Mouse (Mus musculus) gastrocnemius, adult 2 months (tissue): ENCODE data around the gene Elmod3. TPM values are rescaled to one million over a fixed set of nuclear protein-coding genes. Genes with fewer than 3 reads are reported as not detected.

Source experiments
- DNase-seq: peaks from one replicate; pipeline ENCODE4 v3.0.0; 2022
- H3K27ac ChIP-seq: fragments of 200-600 bp; 2 replicates; pipeline ENCODE4 v1.8.1; 2022; ENCODE audit warnings: mild to moderate bottlenecking
- H3K4me3 ChIP-seq: fragments of 200-600 bp; 2 replicates; pipeline ENCODE4 v1.8.1; 2022; ENCODE audit warnings: mild to moderate bottlenecking, moderate library complexity
- CTCF ChIP-seq: fragments of 200-600 bp; IDR thresholded peaks from 2 replicates; pipeline ENCODE4 v1.8.1; 2022; ENCODE audit warnings: antibody characterized with exemption, mild to moderate bottlenecking, moderate library complexity
- intact Hi-C: fragments of 180-260 bp; cut with DNase I; formaldehyde crosslinking; loops from one replicate; pipeline ENCODE4 v1.15.1; 2025
- total RNA-seq, 2 experiments: library from RNA; stranded (reverse); gene quantifications; 2 replicates each; pipeline ENCODE4 v1.2.3; 2021

Gene Elmod3
- total RNA-seq, 2 experiments from 2014 or later, result 7.7 to 9.8 TPM

GRCm38 (mm10) chr6:72604066-72604465, 5.9 kb upstream of the Elmod3 start:
- no peak overlapping the region for H3K27ac ChIP-seq
- intact Hi-C loops, result no loop called here
- no peak for TF ChIP-seq CTCF

GRCm38 (mm10) chr6:72601732-72602131, 3.5 kb upstream of the Elmod3 start:
- intact Hi-C loops, result no loop called here
- peak; percentile 93 for TF ChIP-seq CTCF
- Histone ChIP-seq H3K27ac (peak overlapping the region; percentile 24; the same call in 1 of the 2 replicates), H3K4me3 (no peak overlapping the region)
- DNase-seq, result peak; percentile 81

More at GRCm38 (mm10) chr6:72604066-72604465, 5.9 kb upstream of the Elmod3 start:
- no peak for DNase-seq
- no peak overlapping the region for H3K4me3 ChIP-seq

- DNase-seq, result no peak
- Histone ChIP-seq H3K4me3 (no peak overlapping the region), H3K27ac (no peak overlapping the region)
- no peak for TF ChIP-seq CTCF
- intact Hi-C loops, result no loop called here
Observed at GRCm38 (mm10) chr6:72600771-72601170, 2.6 kb upstream of the Elmod3 start.

- peak overlapping the region; percentile 75 for H3K4me3 ChIP-seq
- no peak for TF ChIP-seq CTCF
- no peak for DNase-seq
- intact Hi-C loops, result no loop called here
- H3K27ac ChIP-seq, result peak overlapping the region; percentile 91; the same call in 1 of the 2 replicates
Observed at GRCm38 (mm10) chr6:72600216-72600615, 2.0 kb upstream of the Elmod3 start.

GRCm38 (mm10) chr6:72598791-72599557, 761 bp upstream of the Elmod3 start:
- H3K4me3 ChIP-seq, result peak overlapping the region; percentile 75
- intact Hi-C loops, result no loop called here
- TF ChIP-seq CTCF, result no peak
- peak overlapping the region; percentile 91 for H3K27ac ChIP-seq
- peak; percentile 67 for DNase-seq

- peak overlapping the region; percentile 91 for H3K27ac ChIP-seq
- intact Hi-C loops, result no loop called here
- DNase-seq, result peak; percentile 40
- H3K4me3 ChIP-seq, result peak overlapping the region; percentile 75
- no peak for TF ChIP-seq CTCF
Observed at GRCm38 (mm10) chr6:72597083-72597874, 934 bp downstream of the Elmod3 start.

- no peak for TF ChIP-seq CTCF
- Histone ChIP-seq H3K4me3 (no peak overlapping the region), H3K27ac (peak overlapping the region; percentile 66)
- peak; percentile 16 for DNase-seq
- intact Hi-C loops, result no loop called here
Observed at GRCm38 (mm10) chr6:72593914-72594313, 4.3 kb downstream of the Elmod3 start.

- peak; percentile 70 for DNase-seq
- Histone ChIP-seq H3K4me3 (no peak overlapping the region), H3K27ac (peak overlapping the region; percentile 66)
- intact Hi-C loops, result no loop called here
- no peak for TF ChIP-seq CTCF
Observed at GRCm38 (mm10) chr6:72593011-72593803, 5.0 kb downstream of the Elmod3 start.

- DNase-seq, result no peak
- TF ChIP-seq CTCF, result no peak
- intact Hi-C loops, result no loop called here
Observed at GRCm38 (mm10) chr6:72590111-72590510, 8.1 kb downstream of the Elmod3 start.

GRCm38 (mm10) chr6:72588307-72588706, 9.9 kb downstream of the Elmod3 start:
- TF ChIP-seq CTCF, result no peak
- no peak for DNase-seq
- intact Hi-C loops, result no loop called here
- Histone ChIP-seq H3K4me3 (no peak overlapping the region), H3K27ac (no peak overlapping the region)

More at GRCm38 (mm10) chr6:72590111-72590510, 8.1 kb downstream of the Elmod3 start:
- no peak overlapping the region for H3K4me3 ChIP-seq
- H3K27ac ChIP-seq, result no peak overlapping the region

- no peak overlapping the region for H3K27ac ChIP-seq
- DNase-seq, result no peak
- intact Hi-C loops, result no loop called here
- no peak for TF ChIP-seq CTCF
- H3K4me3 ChIP-seq, result no peak overlapping the region
Observed at GRCm38 (mm10) chr6:72586701-72587100, 11.5 kb downstream of the Elmod3 start.

GRCm38 (mm10) chr6:72584154-72584553, 14.1 kb downstream of the Elmod3 start:
- peak overlapping the region; percentile 1; the same call in 1 of the 2 replicates for H3K27ac ChIP-seq
- TF ChIP-seq CTCF, result no peak
- no peak for DNase-seq
- H3K4me3 ChIP-seq, result no peak overlapping the region
- intact Hi-C loops, result no loop called here
